Mouse (Mus musculus) midbrain, embryonic 14.5 days (tissue): ENCODE results near the gene Slc2a6. TPM values are rescaled to one million over a fixed set of nuclear protein-coding genes. Genes with fewer than 3 reads are reported as not detected.

Experiments used
- ATAC-seq: fragments of 200-750 bp; cut with Nextera tagmentation; 2 replicates; pipeline ENCODE4 v1.8.0; 2017; ENCODE audit warnings: moderate number of reproducible peaks, moderate library complexity; ENCODE audit not compliant: low FRiP score, low TSS enrichment
- DNase-seq: peaks from one replicate; pipeline ENCODE4 v3.0.0-alpha.2; 2015
- H3K27ac ChIP-seq: fragments of 300-500 bp; sonication (generic); replicated peaks from 2 replicates; pipeline ENCODE4 v1.5.1; 2014; ENCODE audit warnings: mild to moderate bottlenecking, low read depth, low read length, moderate library complexity
- H3K27me3 ChIP-seq: fragments of 300-500 bp; sonication (generic); 2 replicates; pipeline ENCODE4 v1.6.1; 2014; ENCODE audit warnings: low read length, control low read depth, mixed read lengths; ENCODE audit not compliant: control insufficient read depth, insufficient read depth
- H3K36me3 ChIP-seq: fragments of 300-500 bp; sonication (generic); 2 replicates; pipeline ENCODE4 v1.6.1; 2014; ENCODE audit warnings: low read length, control low read depth; ENCODE audit not compliant: control insufficient read depth, insufficient read depth
- H3K4me1 ChIP-seq: fragments of 300-500 bp; sonication (generic); 2 replicates; pipeline ENCODE4 v1.6.1; 2014; ENCODE audit warnings: mild to moderate bottlenecking, antibody characterized with exemption, low read length, control low read depth; ENCODE audit not compliant: control insufficient read depth, insufficient read depth
- H3K4me2 ChIP-seq: fragments of 300-500 bp; sonication (generic); 2 replicates; pipeline ENCODE4 v1.6.1; 2014; ENCODE audit warnings: mild to moderate bottlenecking, low read length, moderate library complexity
- H3K4me3 ChIP-seq: fragments of 300-500 bp; sonication (generic); replicated peaks from 2 replicates; pipeline ENCODE4 v1.5.1; 2014; ENCODE audit warnings: low read depth, low read length
- H3K9ac ChIP-seq: fragments of 300-500 bp; sonication (generic); replicated peaks from 2 replicates; pipeline ENCODE4 v1.6.1; 2014; ENCODE audit warnings: mild to moderate bottlenecking, low read length, moderate library complexity
- H3K9me3 ChIP-seq: fragments of 300-500 bp; sonication (generic); 2 replicates; pipeline ENCODE4 v1.6.1; 2016; ENCODE audit warnings: low read length, control low read depth, mixed read lengths; ENCODE audit not compliant: control insufficient read depth
- WGBS: fragments of 180-500 bp; shearing (Covaris S2); extraction: QIAGEN DNeasy Blood & Tissue Kit; methylation state at CpG from one replicate; pipeline ENCODE4 v1.1.7; 2014; 5-methylcytosine and 5-hydroxymethylcytosine counted together
- polyA plus RNA-seq: library from polyadenylated mRNA; unstranded; fragments of >200 nt; fragmentation: Nextera tagmentation; extraction: Ambion mirVana; gene quantifications from 2 replicates; pipeline ENCODE4 v1.2.1, GENCODE M21; 2014

Slc2a6 gene
- polyA plus RNA-seq, 1 experiment from 2014 or later = 4.3 TPM

GRCm38 (mm10) chr2:27026332-27026731 lies 1.5 kb downstream of the Slc2a6 start:
- DNase-seq (no peak), ATAC-seq (no peak)
- no peak overlapping the region for H3K27ac ChIP-seq
- peaks cover 9% of the 10 kb centered on the region; the same call in 1 of the 2 replicates for H3K4me1 ChIP-seq
- no peak overlapping the region for H3K4me3 ChIP-seq
- H3K4me2 ChIP-seq = no peak overlapping the region
- 95% methylated on average over 3 of the region's 3 CpGs for WGBS
- no peaks in the 10 kb centered on the region for H3K9me3 ChIP-seq
- no peak overlapping the region for H3K9ac ChIP-seq
- 0 out of 2 replicates have a peak, but pooled peaks cover 3% of the 10 kb centered on the region for H3K36me3 ChIP-seq
- no peaks in the 10 kb centered on the region; the same call in 1 of the 2 replicates for H3K27me3 ChIP-seq

GRCm38 (mm10) chr2:27025545-27025944 lies 2.3 kb downstream of the Slc2a6 start:
- 90% methylated on average over 3 of the region's 3 CpGs for WGBS
- Histone ChIP-seq H3K9me3 (no peaks in the 10 kb centered on the region), H3K36me3 (0 out of 2 replicates have a peak, but pooled peaks cover 3% of the 10 kb centered on the region), H3K4me1 (peaks cover 9% of the 10 kb centered on the region; the same call in 1 of the 2 replicates), H3K27ac (no peak overlapping the region), H3K9ac (no peak overlapping the region), H3K27me3 (no peaks in the 10 kb centered on the region; the same call in 1 of the 2 replicates), H3K4me3 (no peak overlapping the region), H3K4me2 (no peak overlapping the region)
- ATAC-seq = no peak
- no peak for DNase-seq

GRCm38 (mm10) chr2:27024136-27024535 lies 3.7 kb downstream of the Slc2a6 start:
- H3K9ac ChIP-seq = no peak overlapping the region
- H3K36me3 ChIP-seq = peaks cover 14% of the 10 kb centered on the region
- DNase-seq (no peak), ATAC-seq (no peak)
- H3K27me3 ChIP-seq = no peaks in the 10 kb centered on the region; the same call in 1 of the 2 replicates
- H3K27ac ChIP-seq = no peak overlapping the region
- H3K4me3 ChIP-seq = no peak overlapping the region
- no peak overlapping the region for H3K4me2 ChIP-seq
- WGBS = 87% methylated on average over 14 of the region's 14 CpGs
- H3K4me1 ChIP-seq = peaks cover 9% of the 10 kb centered on the region; the same call in 1 of the 2 replicates
- H3K9me3 ChIP-seq = no peaks in the 10 kb centered on the region

- no peak overlapping the region for H3K9ac ChIP-seq
- H3K27ac ChIP-seq = no peak overlapping the region
- 86% methylated on average over 6 of the region's 6 CpGs for WGBS
- H3K4me1 ChIP-seq = peaks cover 6% of the 10 kb centered on the region; the same call in 1 of the 2 replicates
- H3K4me3 ChIP-seq = no peak overlapping the region
- ATAC-seq (no peak), DNase-seq (no peak)
- no peak overlapping the region for H3K4me2 ChIP-seq
- no peaks in the 10 kb centered on the region for H3K9me3 ChIP-seq
- H3K36me3 ChIP-seq = peaks cover 30% of the 10 kb centered on the region
- H3K27me3 ChIP-seq = no peaks in the 10 kb centered on the region
Observed at GRCm38 (mm10) chr2:27022612-27023011, 5.2 kb downstream of the Slc2a6 start.

- Histone ChIP-seq H3K9ac (no peak overlapping the region), H3K4me2 (no peak overlapping the region), H3K36me3 (peaks cover 45% of the 10 kb centered on the region), H3K27ac (no peak overlapping the region), H3K9me3 (no peaks in the 10 kb centered on the region), H3K27me3 (no peaks in the 10 kb centered on the region), H3K4me3 (no peak overlapping the region), H3K4me1 (no peaks in the 10 kb centered on the region)
- DNase-seq (no peak), ATAC-seq (no peak)
- WGBS = 91% methylated on average over 1 of the region's 1 CpGs
Observed at GRCm38 (mm10) chr2:27021103-27021502, 6.7 kb downstream of the Slc2a6 start.

GRCm38 (mm10) chr2:27019530-27019929 lies 8.3 kb downstream of the Slc2a6 start:
- ATAC-seq (no peak), DNase-seq (no peak)
- no peak overlapping the region for H3K27ac ChIP-seq
- H3K4me3 ChIP-seq = no peak overlapping the region
- H3K9ac ChIP-seq = no peak overlapping the region
- peaks cover 60% of the 10 kb centered on the region for H3K36me3 ChIP-seq
- 94% methylated on average over 2 of the region's 2 CpGs for WGBS
- no peaks in the 10 kb centered on the region for H3K4me1 ChIP-seq
- no peaks in the 10 kb centered on the region for H3K27me3 ChIP-seq
- H3K4me2 ChIP-seq = no peak overlapping the region
- no peaks in the 10 kb centered on the region for H3K9me3 ChIP-seq

GRCm38 (mm10) chr2:27017802-27018201 lies 10.0 kb downstream of the Slc2a6 start:
- no peaks in the 10 kb centered on the region for H3K9me3 ChIP-seq
- H3K4me3 ChIP-seq = no peak overlapping the region
- H3K4me1 ChIP-seq = no peaks in the 10 kb centered on the region
- peaks cover 74% of the 10 kb centered on the region for H3K36me3 ChIP-seq
- H3K27me3 ChIP-seq = no peaks in the 10 kb centered on the region
- no peak overlapping the region for H3K9ac ChIP-seq
- H3K27ac ChIP-seq = no peak overlapping the region
- peak; percentile 84 for DNase-seq
- 49% methylated on average over 5 of the region's 5 CpGs for WGBS
- no peak for ATAC-seq
- H3K4me2 ChIP-seq = no peak overlapping the region

GRCm38 (mm10) chr2:27009714-27010244 lies 18.0 kb downstream of the Slc2a6 start, which contains the start of gene Cacfd1:
Gene Cacfd1 (plus strand): TSS chr2:27009926.
- DNase-seq (peak; percentile 96), ATAC-seq (peak; percentile 94)
- H3K27ac ChIP-seq = peak within 1 kb of the TSS; percentile 89
- peak within 1 kb of the TSS; percentile 76 for H3K4me3 ChIP-seq
- peaks cover 20% of the 10 kb centered on the region for H3K4me1 ChIP-seq
- no peaks in the 10 kb centered on the region for H3K27me3 ChIP-seq
- peaks cover 16% of the 10 kb centered on the region for H3K36me3 ChIP-seq
- peak within 1 kb of the TSS; percentile 92 for H3K4me2 ChIP-seq
- under 1% methylated on average over 43 of the region's 43 CpGs for WGBS
- no peaks in the 10 kb centered on the region for H3K9me3 ChIP-seq
- peak within 1 kb of the TSS; percentile 92 for H3K9ac ChIP-seq

- Histone ChIP-seq H3K27ac (no peak overlapping the region), H3K4me2 (no peak overlapping the region), H3K9me3 (no peaks in the 10 kb centered on the region), H3K27me3 (no peaks in the 10 kb centered on the region), H3K4me1 (peaks cover 20% of the 10 kb centered on the region), H3K9ac (no peak overlapping the region), H3K4me3 (no peak overlapping the region), H3K36me3 (no peaks in the 10 kb centered on the region)
- ATAC-seq = no peak
- 73% methylated on average over 7 of the region's 7 CpGs for WGBS
- DNase-seq = no peak
Observed at GRCm38 (mm10) chr2:27007701-27008100, 20.1 kb downstream of the Slc2a6 start.
